Mouse (Mus musculus) bone marrow, adult 2 months (tissue): ENCODE results near the gene Gm26657.

Source experiments
- CTCF ChIP-seq: fragments of 200-500 bp; IDR thresholded peaks from 2 replicates; pipeline ENCODE4 v1.5.1; 2011; ENCODE audit warnings: low read length, control low read depth; ENCODE audit not compliant: control insufficient read depth, insufficient read depth
- POLR2A ChIP-seq: fragments of 200-500 bp; IDR thresholded peaks from 2 replicates; pipeline ENCODE4 v1.6.1; 2011; ENCODE audit warnings: low read depth, mild to moderate bottlenecking, control low read depth, low read length, borderline replicate concordance; ENCODE audit not compliant: control insufficient read depth

GRCm38 (mm10) chr4:56756966-56757600 lies 17.2 kb downstream of the Gm26657 start:
- TF ChIP-seq CTCF (no peak), POLR2A (no peak)
